Mouse (Mus musculus): Measurements from ENCODE around the gene Hist1h2bh.

- TF ChIP-seq POLR2A (IDR thresholded peaks at IDR 0.05; ENCODE audit: extremely low read depth, insufficient read depth, low read length) = no peak
- TF ChIP-seq CTCF (IDR thresholded peaks at IDR 0.05; ENCODE audit: low read depth, low read length) = no peak
Observed at GRCm38 (mm10) chr13:23513517-23513916, 29.7 kb downstream of the Hist1h2bh start.
